Mouse (Mus musculus) MEL (cell line): Measurements from ENCODE around the gene Igsf8. TPM values are rescaled to one million over a fixed set of nuclear protein-coding genes. Genes with fewer than 3 reads are reported as not detected.

Experiments used
- DNase-seq: peaks from one replicate; pipeline ENCODE4 v3.0.0; 2011; ENCODE audit warnings: low read depth, low spot score
- H3K27ac ChIP-seq: 2 replicates; pipeline ENCODE4 v1.5.1; 2012; ENCODE audit warnings: low read depth, mild to moderate bottlenecking, control low read depth, low read length, moderate library complexity; ENCODE audit not compliant: control insufficient read depth
- H3K27me3 ChIP-seq, 2 experiments: fragments of 150-350 bp in 1 of 2; sonication (generic) in 1 of 2; 2 replicates each; pipeline ENCODE4 v1.6.1; 2012; ENCODE audit warnings: low read length in 2 of 2, mild to moderate bottlenecking in 2 of 2, improper control_type of control experiment in 1 of 2, moderate library complexity in 1 of 2; ENCODE audit not compliant: insufficient read depth in 2 of 2, control insufficient read depth in 1 of 2
- H3K36me3 ChIP-seq, 2 experiments: 2 replicates each; pipeline ENCODE4 v1.6.1; 2012 to 2014; ENCODE audit warnings: low read length in 2 of 2, improper control_type of control experiment in 1 of 2, inconsistent platforms in 1 of 2, mild to moderate bottlenecking in 1 of 2; ENCODE audit not compliant: insufficient read depth in 2 of 2, control insufficient read depth in 1 of 2
- H3K4me1 ChIP-seq, 2 experiments: fragments of 150-350 bp in 1 of 2; sonication (generic) in 1 of 2; 2 replicates each; pipeline ENCODE4 v1.6.1; 2012; ENCODE audit warnings: low read length in 2 of 2, improper control_type of control experiment in 1 of 2, mild to moderate bottlenecking in 1 of 2; ENCODE audit not compliant: insufficient read depth in 2 of 2, control insufficient read depth in 1 of 2
- H3K4me3 ChIP-seq, 2 experiments: fragments of 150-350 bp in 1 of 2; sonication (generic) in 1 of 2; 2 replicates each; pipeline ENCODE4 v1.5.1; 2012; ENCODE audit warnings: low read depth in 2 of 2, low read length in 2 of 2, mild to moderate bottlenecking in 2 of 2, moderate library complexity in 2 of 2, control low read depth in 1 of 2, improper control_type of control experiment in 1 of 2; ENCODE audit not compliant: control insufficient read depth in 1 of 2, insufficient read depth in 1 of 2
- H3K79me2 ChIP-seq: 2 replicates; pipeline ENCODE4 v1.6.1; 2012; ENCODE audit warnings: mild to moderate bottlenecking, low read length, moderate library complexity; ENCODE audit not compliant: control insufficient read depth, poor library complexity, insufficient read depth
- H3K9ac ChIP-seq: 2 replicates; pipeline ENCODE4 v1.6.1; 2012; ENCODE audit warnings: low read depth, mild to moderate bottlenecking, control low read depth, low read length, moderate library complexity; ENCODE audit not compliant: control insufficient read depth, poor library complexity, severe bottlenecking
- H3K9me3 ChIP-seq: fragments of 150-350 bp; sonication (generic); replicated peaks from 2 replicates; pipeline ENCODE4 v1.6.1; 2012; ENCODE audit warnings: mild to moderate bottlenecking, low read length, improper control_type of control experiment, moderate library complexity; ENCODE audit not compliant: insufficient read depth
- CTCF ChIP-seq, 3 experiments: IDR thresholded peaks in 2 of 3; conservative IDR thresholded peaks in 1 of 3; 2 replicates each; pipeline ENCODE4 v1.5.1; 2011 to 2012; ENCODE audit warnings: low read length in 3 of 3, low read depth in 2 of 3, mild to moderate bottlenecking in 2 of 3, improper control_type of control experiment in 1 of 3, inconsistent platforms in 1 of 3, mixed read lengths in 1 of 3, moderate library complexity in 1 of 3; ENCODE audit not compliant: control insufficient read depth in 1 of 3, insufficient read depth in 1 of 3, poor library complexity in 1 of 3, severe bottlenecking in 1 of 3
- EP300 ChIP-seq, 2 experiments: IDR thresholded peaks; 2 replicates each; pipeline ENCODE4 v1.6.1; 2011; ENCODE audit warnings: improper control_type of control experiment in 2 of 2, low read length in 2 of 2, low read depth in 1 of 2, mild to moderate bottlenecking in 1 of 2
- GABPA ChIP-seq: IDR thresholded peaks from 2 replicates; pipeline ENCODE4 v1.6.1; 2012; ENCODE audit warnings: low read depth, mild to moderate bottlenecking, inconsistent platforms, low read length, improper control_type of control experiment, moderate library complexity
- MAX ChIP-seq: IDR thresholded peaks from 2 replicates; pipeline ENCODE4 v1.6.1; 2011; ENCODE audit warnings: low read length, improper control_type of control experiment
- MXI1 ChIP-seq: IDR thresholded peaks from 2 replicates; pipeline ENCODE4 v1.6.1; 2011; ENCODE audit warnings: mild to moderate bottlenecking, low read depth, low read length, improper control_type of control experiment
- POLR2AphosphoS2 ChIP-seq: IDR thresholded peaks from 2 replicates; pipeline ENCODE4 v1.6.1; 2011; ENCODE audit warnings: low read length, improper control_type of control experiment
- SMC3 ChIP-seq: IDR thresholded peaks from 2 replicates; pipeline ENCODE4 v1.6.1; 2011; ENCODE audit warnings: low read depth, low read length, improper control_type of control experiment
- ZMIZ1 ChIP-seq: IDR thresholded peaks from 2 replicates; pipeline ENCODE4 v1.6.1; 2012; ENCODE audit warnings: low read depth, mild to moderate bottlenecking, inconsistent platforms, low read length, improper control_type of control experiment, moderate library complexity
- polyA plus RNA-seq, 2 experiments: library from polyadenylated mRNA; stranded (reverse) in 1 of 2; unstranded in 1 of 2; fragments of >175 nt in 1 of 2; fragments of >200 nt in 1 of 2; gene quantifications; 2 replicates each; pipeline versions ENCODE4 v1.2.1 to v1.2.4; 2012; ENCODE audit warnings: low replicate concordance in 2 of 2, low read depth in 1 of 2; ENCODE audit not compliant: insufficient read length in 2 of 2, insufficient read depth in 1 of 2, missing spikeins in 1 of 2
- total RNA-seq: library from RNA; depleted of rRNA; stranded (reverse); fragments of 300-350 nt; gene quantifications from 2 replicates; pipeline ENCODE4 v1.2.3, GENCODE M21; 2012; rRNA removed

The Igsf8 gene
- total and polyA plus RNA-seq, 3 experiments, result 88.0 to 97.2 TPM; not detected in 1

DNA sequence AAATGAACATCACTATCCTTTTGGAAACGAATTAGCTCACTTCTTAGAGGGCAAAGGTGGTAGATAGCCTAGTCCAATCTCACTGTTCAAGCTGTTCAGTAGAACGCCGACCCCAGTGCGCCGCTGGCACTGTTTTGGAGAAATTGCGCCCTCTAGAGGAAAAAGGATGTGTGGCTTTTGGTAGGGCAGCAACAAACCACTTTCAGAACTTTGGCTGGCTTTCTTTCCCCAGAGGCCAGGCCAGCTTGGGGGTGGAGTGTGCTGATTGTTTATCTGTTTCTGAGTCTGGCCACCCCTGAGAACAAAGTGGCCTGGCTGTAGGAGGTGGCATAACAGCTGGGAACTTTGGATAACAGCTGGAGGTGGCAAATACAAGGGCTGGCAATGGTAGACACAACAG is 103.2 kb downstream of the Igsf8 start (continued):
- no peak for TF ChIP-seq MXI1
- TF ChIP-seq, all 39 proteins: peak for 9

DNA sequence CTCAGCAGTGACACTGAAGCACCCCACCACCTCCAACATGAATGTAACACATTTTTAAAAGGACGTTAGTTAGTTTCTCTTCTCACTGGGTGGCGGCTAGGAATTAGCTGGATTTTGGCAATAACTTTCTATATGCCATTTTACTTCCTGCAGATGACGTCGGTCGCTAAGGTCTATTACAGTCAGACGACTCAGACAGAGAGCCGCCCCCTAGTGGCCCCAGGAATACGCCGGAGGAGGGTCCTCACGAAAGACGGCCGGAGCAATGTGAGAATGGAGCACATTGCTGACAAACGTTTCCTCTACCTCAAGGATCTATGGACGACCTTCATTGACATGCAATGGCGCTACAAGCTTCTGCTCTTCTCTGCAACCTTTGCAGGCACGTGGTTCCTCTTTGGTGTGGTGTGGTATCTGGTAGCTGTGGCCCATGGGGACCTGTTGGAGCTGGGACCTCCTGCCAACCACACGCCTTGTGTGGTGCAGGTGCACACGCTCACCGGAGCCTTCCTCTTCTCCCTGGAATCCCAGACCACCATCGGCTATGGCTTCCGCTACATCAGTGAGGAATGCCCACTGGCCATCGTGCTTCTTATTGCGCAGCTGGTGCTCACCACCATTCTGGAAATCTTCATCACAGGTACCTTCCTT is 107.5 kb downstream of the Igsf8 start:
- H3K9ac ChIP-seq, result no peak overlapping the region
- H3K9me3 ChIP-seq, result no peaks in the 10 kb centered on the region
- TF ChIP-seq ZMIZ1 (no peak), MAX (no peak), POLR2AphosphoS2 (no peak), EP300 (IDR thresholded peaks at IDR 0.05; ENCODE audit: low read depth in 1 of 2, low read length in 2 of 2) (no peak), GABPA (no peak), CTCF (IDR thresholded peaks at IDR 0.05 in 2 of 3, conservative IDR thresholded peaks at IDR 0.05 in 1 of 3; ENCODE audit: control insufficient read depth in 1 of 3, insufficient read depth in 1 of 3, low read depth in 2 of 3, low read length in 3 of 3, poor library complexity in 1 of 3, severe bottlenecking in 1 of 3) (peak; percentile 32 to 67 (median 48); a peak in 4 of 6 replicates), SMC3 (peak; percentile 29; the same call in 1 of the 2 replicates)
- TF ChIP-seq, all 39 proteins: peak for 2
- H3K27me3 ChIP-seq, result no peaks in the 10 kb centered on the region
- H3K79me2 ChIP-seq, result no peaks in the 10 kb centered on the region
- no peak overlapping the region for H3K4me3 ChIP-seq
- H3K4me1 ChIP-seq, result peaks cover 0 to 4% of the 10 kb centered on the region in 2 experiments; a peak in 2 of 4 replicates
- DNase-seq, result peak; percentile 55
- no peaks in the 10 kb centered on the region for H3K36me3 ChIP-seq
- H3K27ac ChIP-seq, result no peak overlapping the region

Other genes with a start within 250 kb of the Igsf8 start
- gene Vangl2, start 233.2 kb upstream of the Igsf8 start, total RNA-seq, result 0.39 and 0.88 TPM in 2 replicates
- 1 to 10 TPM in 1 of 2 experiments, not detected in 1; 3.0 TPM for gene Vangl2, start 233.2 kb upstream of the Igsf8 start, polyA plus RNA-seq
- not detected in 2 replicates for gene Nhlh1, start 204.1 kb upstream of the Igsf8 start, total RNA-seq
- not detected for gene Nhlh1, start 204.1 kb upstream of the Igsf8 start, polyA plus RNA-seq
- 90.8 and 92.3 TPM in 2 replicates for gene Copa, start 179.1 kb upstream of the Igsf8 start, total RNA-seq
- 100 to 1,000 TPM in 1 of 2 experiments, 10 to 100 TPM in 1; 81.2 to 118 TPM for gene Copa, start 179.1 kb upstream of the Igsf8 start, polyA plus RNA-seq
- 9.6 and 9.9 TPM in 2 replicates for gene Ncstn, start 178.8 kb upstream of the Igsf8 start, total RNA-seq
- 10 to 100 TPM in 1 of 2 experiments, not detected in 1; 38.5 TPM for gene Ncstn, start 178.8 kb upstream of the Igsf8 start, polyA plus RNA-seq
- 26.3 and 27.7 TPM in 2 replicates for gene Pex19, start 134.9 kb upstream of the Igsf8 start, total RNA-seq
- 10 to 100 TPM in 1 of 2 experiments, not detected in 1; 53.6 TPM for gene Pex19, start 134.9 kb upstream of the Igsf8 start, polyA plus RNA-seq
- 31.7 and 32.1 TPM in 2 replicates for gene Dcaf8, start 113.6 kb upstream of the Igsf8 start, total RNA-seq
- 10 to 100 TPM; 45.8 to 49.0 TPM for gene Dcaf8, start 113.6 kb upstream of the Igsf8 start, polyA plus RNA-seq
- gene Pea15a, start 54.8 kb upstream of the Igsf8 start, total RNA-seq, result 2.4 and 3.0 TPM in 2 replicates
- gene Pea15a, start 54.8 kb upstream of the Igsf8 start, polyA plus RNA-seq, result 1 to 10 TPM in 1 of 2 experiments, not detected in 1; 7.5 TPM
- gene Casq1, start 41.8 kb upstream of the Igsf8 start, total RNA-seq, result not detected in 2 replicates
- under 1 TPM in 1 of 2 experiments, not detected in 1; 0.21 TPM for gene Casq1, start 41.8 kb upstream of the Igsf8 start, polyA plus RNA-seq
- not detected in 2 replicates for gene Atp1a4, start 3.2 kb upstream of the Igsf8 start, total RNA-seq
- gene Atp1a4, start 3.2 kb upstream of the Igsf8 start, polyA plus RNA-seq, result not detected
- 0.10 TPM in 1 of 2 replicates, not detected in the other for gene Atp1a2, start 36.4 kb downstream of the Igsf8 start, total RNA-seq
- under 1 TPM in 1 of 2 experiments, not detected in 1; 0.04 TPM for gene Atp1a2, start 36.4 kb downstream of the Igsf8 start, polyA plus RNA-seq
- not detected in 2 replicates for gene Kcnj9, start 67.7 kb downstream of the Igsf8 start, total RNA-seq
- gene Kcnj9, start 67.7 kb downstream of the Igsf8 start, polyA plus RNA-seq, result under 1 TPM in 1 of 2 experiments, not detected in 1; 0.08 TPM
- gene Kcnj10, start 79.6 kb downstream of the Igsf8 start, total RNA-seq, result 0.03 and 0.04 TPM in 2 replicates
- gene Kcnj10, start 79.6 kb downstream of the Igsf8 start, polyA plus RNA-seq, result under 1 TPM in 1 of 2 experiments, not detected in 1; 0.72 TPM
- gene Pigm, start 114.9 kb downstream of the Igsf8 start, total RNA-seq, result 8.3 and 8.6 TPM in 2 replicates
- 10 to 100 TPM in 1 of 2 experiments, not detected in 1; 11.3 TPM for gene Pigm, start 114.9 kb downstream of the Igsf8 start, polyA plus RNA-seq
- gene Slamf9, start 213.7 kb downstream of the Igsf8 start, total RNA-seq, result 0.23 TPM in 1 of 2 replicates, not detected in the other
- gene Slamf9, start 213.7 kb downstream of the Igsf8 start, polyA plus RNA-seq, result under 1 TPM in 1 of 2 experiments, not detected in 1; 0.38 TPM
- gene Igsf9, start 220.1 kb downstream of the Igsf8 start, total RNA-seq, result 0.12 and 0.13 TPM in 2 replicates
- gene Igsf9, start 220.1 kb downstream of the Igsf8 start, polyA plus RNA-seq, result under 1 TPM in 1 of 2 experiments, not detected in 1; 0.38 TPM
- 100 and 150 TPM in 2 replicates for gene Tagln2, start 238.4 kb downstream of the Igsf8 start, total RNA-seq
- 100 to 1,000 TPM; 332 to 581 TPM for gene Tagln2, start 238.4 kb downstream of the Igsf8 start, polyA plus RNA-seq